Mouse (Mus musculus) heart, postnatal 10 days (tissue): Measurements from ENCODE around the gene Mcu. TPM values are rescaled to one million over a fixed set of nuclear protein-coding genes. Genes with fewer than 3 reads are reported as not detected.

Source experiments
- DNase-seq, 2 experiments: peaks; one replicate each; pipeline ENCODE4 v3.0.0; 2021
- intact Hi-C: fragments of 180-260 bp; cut with DNase I; formaldehyde crosslinking; loops from one replicate; pipeline ENCODE4 v1.15.1; 2025
- total RNA-seq, 2 experiments: library from RNA; stranded (reverse); gene quantifications; 2 replicates each; pipeline ENCODE4 v1.2.3; 2021

The Mcu gene
- total RNA-seq, 2 experiments from 2014 or later: 23.9 to 24.3 TPM

DNA sequence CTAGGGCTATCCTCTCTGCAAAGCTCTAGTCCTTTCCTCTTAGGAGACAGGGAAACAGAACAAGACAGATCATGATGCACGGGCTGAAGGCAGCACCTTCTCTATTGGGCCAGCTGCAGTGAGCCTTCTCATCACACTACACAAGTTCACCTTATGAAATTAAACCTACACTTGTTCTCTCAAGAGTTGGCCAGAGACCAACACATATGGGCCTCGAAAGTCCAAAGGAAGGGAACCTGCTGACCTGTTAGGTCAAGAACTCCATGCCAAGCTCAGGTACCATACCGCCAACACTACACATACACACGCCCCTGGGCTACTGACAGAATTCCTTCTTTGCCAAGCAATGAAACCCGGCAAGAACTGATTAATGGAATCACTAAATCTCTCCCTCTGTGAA, 1.1 kb downstream of the Mcu start:
- intact Hi-C loops: loop anchor here (5.0 kb wide), 4 partner anchors 38 to 202 kb away; partner anchors contain the start of gene Micu1
- peak in 1 of 2 experiments; percentile 30 for DNase-seq

DNA sequence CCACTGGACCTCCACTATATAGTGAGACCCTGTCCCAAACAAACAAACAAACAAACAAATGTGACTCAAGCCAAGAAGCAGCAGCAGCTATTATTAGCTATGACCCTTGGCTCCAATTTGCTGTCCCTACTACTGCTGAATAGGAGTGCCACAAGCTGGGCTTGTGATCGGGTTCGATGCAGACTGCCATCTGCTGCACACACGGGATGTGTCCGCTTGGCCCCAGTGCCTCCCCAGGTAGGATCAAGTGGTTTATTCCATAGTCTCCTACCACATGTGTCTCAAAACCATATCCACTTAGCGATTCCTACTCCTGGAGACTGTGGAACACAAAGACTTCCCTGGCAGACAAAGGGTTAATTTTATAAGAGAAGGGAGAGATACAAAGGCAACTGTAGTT, 2.4 kb downstream of the Mcu start:
- intact Hi-C loops: no loop called here
- no peak for DNase-seq

- intact Hi-C loops: no loop called here
- DNase-seq: no peak
These were observed 3.2 kb downstream of the Mcu start for GRCm38 (mm10) chr10:59613276-59613675.

DNA sequence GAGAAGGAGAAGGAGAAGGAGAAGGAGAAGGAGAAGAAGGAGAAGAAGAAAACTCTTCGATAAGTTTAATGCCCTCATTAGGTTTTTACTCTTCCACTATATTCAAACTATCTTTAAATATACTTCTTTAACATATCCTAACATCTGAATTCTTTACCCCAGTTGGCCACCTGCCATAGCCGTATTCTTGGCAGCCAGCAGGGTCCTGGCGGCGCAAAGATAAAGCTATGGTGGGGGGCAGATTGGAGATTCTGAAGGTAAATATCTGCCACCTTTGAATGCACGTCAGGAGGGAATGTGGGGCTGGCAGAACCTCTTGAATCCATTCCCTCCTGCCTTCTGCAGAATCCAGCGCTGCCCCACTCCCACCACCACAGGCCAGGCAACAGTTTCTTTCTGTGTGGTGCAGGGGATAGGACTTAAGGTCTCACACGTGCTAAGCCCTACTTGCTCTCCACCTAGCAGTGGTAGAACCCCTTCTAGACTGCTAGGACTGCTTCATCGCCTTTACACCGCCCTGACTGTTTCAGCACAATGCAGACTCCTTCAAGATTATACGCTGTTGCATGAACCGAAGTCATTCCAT, 11.5 kb downstream of the Mcu start:
- intact Hi-C loops: no loop called here
- no peak for DNase-seq

- no peak for DNase-seq
- intact Hi-C loops: no loop called here
These were observed 12.6 kb downstream of the Mcu start for GRCm38 (mm10) chr10:59603843-59604242.

DNA sequence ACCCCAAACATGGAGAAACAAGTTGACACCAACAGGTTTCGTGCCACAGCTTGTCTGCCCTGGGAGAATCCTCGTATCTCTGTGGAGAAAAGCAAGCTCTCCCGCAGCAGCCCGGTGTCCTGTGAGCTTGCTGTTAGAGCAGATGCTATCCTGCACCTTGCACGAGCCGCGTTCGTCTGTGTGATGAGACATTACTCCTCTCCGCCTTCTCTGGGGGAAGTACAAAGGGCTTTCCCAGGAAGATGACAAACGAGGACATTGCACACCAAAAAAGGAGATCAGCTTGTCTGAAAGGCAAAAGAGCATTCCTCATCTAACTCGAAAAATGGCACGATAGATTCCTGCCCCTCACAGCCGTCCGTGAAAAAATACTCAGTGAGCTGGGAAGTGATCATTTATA, 13.6 kb downstream of the Mcu start:
- intact Hi-C loops: no loop called here
- no peak for DNase-seq

DNA sequence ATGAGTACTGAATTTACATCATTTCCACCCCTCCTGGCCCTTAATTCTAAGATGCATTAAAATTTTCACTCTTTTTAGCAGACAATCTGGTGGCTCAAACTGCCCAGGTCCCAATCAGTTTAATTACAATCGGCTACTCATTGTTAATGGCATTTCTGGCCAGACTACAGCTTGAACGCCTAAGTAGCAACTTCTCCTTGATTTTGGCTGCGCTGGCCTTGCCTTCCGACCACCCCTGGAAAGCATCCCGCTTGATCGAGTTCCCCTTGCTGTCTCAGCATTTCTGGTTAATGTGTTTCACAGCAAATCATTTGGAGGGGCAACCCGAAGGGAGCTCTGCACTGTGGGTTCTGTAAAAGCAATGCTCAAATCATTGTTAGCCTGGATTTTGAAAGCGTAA, 14.4 kb downstream of the Mcu start:
- DNase-seq: no peak
- intact Hi-C loops: no loop called here

- DNase-seq: no peak
- intact Hi-C loops: no loop called here
These were observed 16.0 kb downstream of the Mcu start for GRCm38 (mm10) chr10:59600516-59600915.

- intact Hi-C loops: no loop called here
- DNase-seq: peak; percentile 50 to 56
These were observed 22.5 kb downstream of the Mcu start for GRCm38 (mm10) chr10:59593826-59594570.

DNA sequence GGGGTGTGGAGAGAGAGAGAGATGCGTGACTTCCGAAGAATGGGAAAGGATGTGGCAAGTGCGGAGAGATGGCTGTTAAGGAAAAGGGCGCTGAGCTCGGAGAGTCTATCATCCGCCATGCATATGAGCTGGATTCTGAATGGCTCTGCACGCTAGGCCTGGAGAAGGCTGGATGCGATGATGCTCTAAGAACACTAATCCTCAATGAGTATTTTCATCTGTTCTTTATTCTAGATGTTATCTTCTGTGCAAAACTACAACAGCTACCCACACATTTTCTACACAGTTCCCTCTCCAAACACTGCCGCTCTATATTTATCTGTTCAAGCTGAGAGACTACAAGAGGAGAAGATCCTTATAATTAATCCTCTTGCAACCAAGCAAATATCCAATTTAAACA, 25.9 kb downstream of the Mcu start:
- intact Hi-C loops: no loop called here
- no peak for DNase-seq

DNA sequence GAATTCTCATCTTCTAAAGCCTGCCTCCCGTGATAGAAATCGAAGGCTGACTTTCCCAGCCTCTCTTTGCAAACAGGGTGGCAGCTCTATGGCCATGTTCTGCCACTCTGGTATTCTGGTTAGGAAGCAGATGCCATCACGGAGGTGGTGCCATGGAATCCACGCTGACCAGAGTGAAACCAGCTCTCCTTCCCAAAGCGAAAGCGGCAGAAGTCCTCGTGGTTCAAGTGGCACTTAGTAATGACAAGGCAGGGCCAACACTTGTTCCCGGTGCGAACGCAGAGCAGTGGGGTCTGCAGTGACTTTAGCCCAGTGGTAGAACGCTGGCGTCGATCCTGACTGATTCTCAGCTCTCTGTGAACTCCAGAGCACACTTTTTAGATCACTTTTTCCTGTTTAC, 26.6 kb downstream of the Mcu start:
- intact Hi-C loops: no loop called here
- DNase-seq: no peak

- intact Hi-C loops: no loop called here
- DNase-seq: no peak
These were observed 27.1 kb downstream of the Mcu start for GRCm38 (mm10) chr10:59589420-59589819.

DNA sequence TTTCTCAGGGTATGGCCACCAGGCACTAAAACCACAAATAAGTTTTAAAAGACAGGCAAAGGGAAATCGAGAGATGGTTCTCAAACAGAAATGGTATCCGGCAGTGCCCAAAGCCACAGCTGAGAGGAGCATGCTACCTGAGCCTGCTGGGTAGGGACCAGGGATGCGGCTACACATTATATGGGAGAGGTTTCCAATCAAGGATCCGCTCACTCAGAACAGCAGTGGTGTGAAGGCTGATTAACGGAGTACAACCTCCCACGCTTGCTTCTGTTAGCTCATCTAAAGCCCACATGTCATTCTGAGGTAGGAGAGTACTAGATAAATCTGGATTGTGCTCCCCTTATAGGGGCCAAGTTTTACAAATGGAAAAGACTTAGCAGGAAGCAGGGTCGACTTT, 28.4 kb downstream of the Mcu start:
- no peak for DNase-seq
- intact Hi-C loops: no loop called here

DNA sequence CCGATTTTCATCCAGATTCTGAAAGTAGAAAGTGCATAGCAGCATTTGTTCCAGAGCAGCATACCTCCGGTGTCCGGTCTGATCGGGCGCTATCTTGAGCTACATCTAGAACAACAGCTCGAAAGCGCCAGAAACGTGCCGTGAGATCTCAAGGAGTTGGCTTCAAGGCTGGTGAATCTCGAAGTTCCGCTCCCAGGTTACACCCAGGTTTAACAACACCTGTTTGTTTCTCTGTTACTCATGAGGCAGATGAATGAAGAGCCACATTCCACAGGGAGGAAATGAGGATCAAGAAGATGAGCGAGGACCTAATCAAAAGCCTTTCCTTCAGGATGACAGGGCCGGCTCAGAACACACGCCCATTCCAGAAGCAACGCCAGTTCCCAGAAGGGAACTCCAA, 29.7 kb downstream of the Mcu start:
- no peak for DNase-seq
- intact Hi-C loops: no loop called here

DNA sequence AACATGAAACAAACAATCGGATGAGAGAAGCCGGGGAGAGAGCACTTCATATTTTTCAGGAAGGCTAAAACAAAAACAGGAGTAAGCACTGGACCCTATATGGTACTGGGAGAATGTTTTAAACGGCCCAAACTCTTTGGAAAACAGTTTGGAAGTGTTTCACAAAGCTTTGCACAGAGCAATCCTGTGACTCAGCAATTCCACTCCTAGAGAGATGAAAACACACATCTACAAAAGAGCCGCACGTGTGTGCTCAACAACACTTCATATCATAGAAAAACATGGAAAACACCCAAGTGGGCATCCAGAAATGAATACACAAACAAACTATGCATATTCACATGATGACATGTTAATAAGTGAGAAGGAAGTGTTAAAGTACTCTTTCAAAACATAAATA, 30.9 kb downstream of the Mcu start:
- intact Hi-C loops: no loop called here
- no peak for DNase-seq

GRCm38 (mm10) chr10:59581826-59582543, 34.5 kb downstream of the Mcu start:
- DNase-seq: no peak
- intact Hi-C loops: no loop called here

GRCm38 (mm10) chr10:59580593-59581149, 35.8 kb downstream of the Mcu start:
- intact Hi-C loops: no loop called here

DNA sequence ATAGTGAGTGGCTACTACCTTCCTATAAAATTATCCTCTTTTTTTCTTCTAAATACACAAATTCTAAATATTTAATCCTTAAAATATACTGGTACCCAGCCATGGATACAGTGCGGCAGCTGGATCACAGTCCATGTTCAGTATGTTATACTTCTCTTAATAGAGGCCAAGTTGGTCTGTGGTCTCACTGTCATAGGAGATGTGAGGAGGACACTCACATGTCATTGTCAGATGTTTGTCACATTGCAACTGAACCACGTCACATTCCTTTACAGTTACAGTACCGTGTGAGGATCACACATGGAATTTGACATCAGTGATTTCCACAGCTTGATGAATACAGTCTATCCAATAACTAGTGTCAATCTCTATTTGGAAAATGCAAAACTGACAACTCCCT, 36.8 kb downstream of the Mcu start:
- intact Hi-C loops: loop anchor here (5.0 kb wide), 1 partner anchor 38 kb away; the partner anchor contains the start of genes Gm10322 and Mcu

More at GRCm38 (mm10) chr10:59580593-59581149, 35.8 kb downstream of the Mcu start:
- DNase-seq: no peak

GRCm38 (mm10) chr10:59577871-59578801, 38.4 kb downstream of the Mcu start:
- DNase-seq: peak; percentile 60 to 67
- intact Hi-C loops: loop anchor here (5.0 kb wide), 1 partner anchor 39 kb away; the partner anchor contains the start of genes Gm10322 and Mcu

More for the DNA sequence above, 36.8 kb downstream of the Mcu start:
- DNase-seq: no peak

GRCm38 (mm10) chr10:59576305-59576704, 40.2 kb downstream of the Mcu start:
- DNase-seq: no peak
- intact Hi-C loops: loop anchor here (5.0 kb wide), 1 partner anchor 41 kb away; the partner anchor contains the start of genes Gm10322 and Mcu
